Mouse (Mus musculus) macrophage (primary cell): Measurements from ENCODE around the gene Trim71. TPM values are rescaled to one million over a fixed set of nuclear protein-coding genes. Genes with fewer than 3 reads are reported as not detected.

Experiments used
- H3K27ac ChIP-seq: fragments of 350-480 bp; formaldehyde crosslinking; 2 replicates; pipeline ENCODE4 v1.9.0; 2021
- H3K36me3 ChIP-seq: fragments of 350-480 bp; formaldehyde crosslinking; 2 replicates; pipeline ENCODE4 v1.9.0; 2021; ENCODE audit errors: inconsistent target
- H3K4me3 ChIP-seq: fragments of 350-480 bp; formaldehyde crosslinking; 2 replicates; pipeline ENCODE4 v1.9.0; 2021; ENCODE audit errors: inconsistent target
- H3K79me2 ChIP-seq: fragments of 350-480 bp; formaldehyde crosslinking; 2 replicates; pipeline ENCODE4 v1.9.0; 2021; ENCODE audit errors: inconsistent target
- WGBS: methylation state at CpG from one replicate; pipeline ENCODE4 v1.1.7; 2026; ENCODE audit warnings: inconsistent platforms; ENCODE audit not compliant: missing documents; 5-methylcytosine and 5-hydroxymethylcytosine counted together
- polyA plus RNA-seq: library from polyadenylated mRNA; stranded (reverse); fragments of 250-400 nt; gene quantifications from 3 replicates; pipeline ENCODE4 v1.2.4, GENCODE M21; 2018; ENCODE audit warnings: inconsistent platforms

The Trim71 gene
- polyA plus RNA-seq, 1 experiment from 2014 or later: not detected

- Histone ChIP-seq H3K4me3 (no peak overlapping the region), H3K27ac (no peak overlapping the region), H3K79me2 (no peaks in the 10 kb centered on the region), H3K36me3 (no peaks in the 10 kb centered on the region)
- 26% methylated on average over 15 of the region's 15 CpGs for WGBS
These were observed 64.2 kb downstream of the Trim71 start for GRCm38 (mm10) chr9:114499783-114500515.

- H3K4me3 ChIP-seq: no peak overlapping the region
- H3K36me3 ChIP-seq: no peaks in the 10 kb centered on the region
- no peak overlapping the region for H3K27ac ChIP-seq
- WGBS: 10% methylated on average over 11 of the region's 11 CpGs
- no peaks in the 10 kb centered on the region for H3K79me2 ChIP-seq
These were observed 66.0 kb downstream of the Trim71 start for GRCm38 (mm10) chr9:114498218-114498617.

GRCm38 (mm10) chr9:114496469-114496868, 67.7 kb downstream of the Trim71 start:
- Histone ChIP-seq H3K4me3 (no peak overlapping the region), H3K79me2 (no peaks in the 10 kb centered on the region), H3K27ac (no peak overlapping the region), H3K36me3 (no peaks in the 10 kb centered on the region)
- WGBS: 42% methylated on average over 7 of the region's 7 CpGs

DNA sequence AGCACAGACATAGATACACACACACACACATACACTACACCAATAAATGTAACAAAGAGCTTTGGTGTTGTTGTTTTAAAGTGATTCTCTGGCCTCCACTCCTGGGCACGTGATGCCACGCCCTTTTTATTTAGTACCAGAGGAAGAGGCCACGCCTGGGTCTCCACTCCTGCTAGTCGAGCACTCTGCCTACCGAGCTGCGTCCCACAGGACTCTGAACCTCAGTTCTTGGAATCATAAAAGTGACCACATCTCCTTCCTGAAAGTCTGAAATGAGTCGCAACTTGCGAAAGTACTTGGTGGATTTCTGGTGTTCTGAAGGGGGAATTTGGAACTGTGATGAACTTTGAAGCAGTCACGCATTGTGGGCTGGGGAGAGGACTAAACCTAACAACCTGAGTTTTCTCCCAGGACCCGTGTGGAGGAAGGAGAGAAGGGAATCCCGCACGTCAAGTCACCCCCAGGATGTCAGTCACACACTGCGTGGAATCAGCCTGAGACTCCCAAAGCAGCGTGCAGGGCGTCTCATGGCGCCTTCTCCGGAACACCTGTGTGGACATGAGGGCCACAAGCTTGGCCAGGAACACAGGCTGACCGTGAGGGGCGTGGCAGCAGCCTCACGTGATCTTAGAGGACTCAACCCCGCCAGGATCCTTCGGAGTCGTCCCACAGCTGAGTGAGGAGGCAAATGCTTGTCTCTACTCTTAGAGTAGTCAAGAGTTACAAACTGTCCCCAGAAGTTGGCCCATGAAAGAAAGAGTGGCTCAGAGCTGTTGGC, 76.5 kb downstream of the Trim71 start:
- no peaks in the 10 kb centered on the region for H3K79me2 ChIP-seq
- no peak overlapping the region for H3K27ac ChIP-seq
- no peaks in the 10 kb centered on the region for H3K36me3 ChIP-seq
- WGBS: 72% methylated on average over 23 of the region's 23 CpGs
- H3K4me3 ChIP-seq: no peak overlapping the region

DNA sequence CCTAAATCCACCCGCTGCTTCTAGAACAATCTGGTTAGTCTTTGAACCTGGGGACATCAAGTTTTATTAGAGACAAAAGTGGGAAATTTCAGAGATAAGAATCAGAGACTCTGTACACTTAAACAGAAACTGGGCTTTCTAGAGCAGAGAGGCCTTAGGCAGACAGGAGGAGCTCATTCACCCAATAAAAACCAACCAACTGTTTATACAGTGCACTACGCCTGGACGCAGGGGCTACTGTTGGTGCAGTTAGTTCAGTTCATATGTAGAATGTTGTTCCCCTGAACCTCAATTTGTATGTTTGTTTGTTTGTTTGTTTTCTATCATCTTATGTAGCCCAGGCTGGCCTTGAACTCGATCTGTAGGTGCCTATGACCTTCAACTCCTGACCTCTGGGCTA, 77.4 kb downstream of the Trim71 start:
- Histone ChIP-seq H3K27ac (no peak overlapping the region), H3K36me3 (no peaks in the 10 kb centered on the region), H3K4me3 (no peak overlapping the region), H3K79me2 (no peaks in the 10 kb centered on the region)
- WGBS: 95% methylated on average over 4 of the region's 4 CpGs

DNA sequence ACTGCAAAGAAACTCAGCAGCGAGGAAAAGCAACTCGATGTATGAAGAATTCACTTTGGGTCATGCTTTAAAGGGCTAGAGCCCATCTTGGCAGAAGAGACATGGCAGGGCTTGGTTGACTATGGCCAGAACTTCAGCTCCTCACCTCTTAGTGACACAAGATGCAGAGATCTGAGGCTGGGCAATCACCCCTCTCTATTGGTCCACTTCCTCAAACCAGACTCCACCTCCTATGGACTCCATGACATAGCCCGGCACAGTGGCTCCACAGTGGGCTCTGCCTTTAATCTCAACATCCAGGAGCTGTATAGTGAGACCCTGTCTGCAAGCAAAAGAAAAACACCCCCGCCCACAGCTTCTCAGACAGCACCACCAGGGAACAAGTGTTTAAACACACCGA, 79.4 kb downstream of the Trim71 start:
- Histone ChIP-seq H3K27ac (no peak overlapping the region), H3K36me3 (no peaks in the 10 kb centered on the region), H3K4me3 (no peak overlapping the region), H3K79me2 (no peaks in the 10 kb centered on the region)
- WGBS: 83% methylated on average over 5 of the region's 5 CpGs

- H3K36me3 ChIP-seq: no peaks in the 10 kb centered on the region
- no peak overlapping the region for H3K4me3 ChIP-seq
- no peaks in the 10 kb centered on the region for H3K79me2 ChIP-seq
- no peak overlapping the region for H3K27ac ChIP-seq
- 84% methylated on average over 3 of the region's 3 CpGs for WGBS
These were observed 83.2 kb downstream of the Trim71 start for GRCm38 (mm10) chr9:114480940-114481339.

DNA sequence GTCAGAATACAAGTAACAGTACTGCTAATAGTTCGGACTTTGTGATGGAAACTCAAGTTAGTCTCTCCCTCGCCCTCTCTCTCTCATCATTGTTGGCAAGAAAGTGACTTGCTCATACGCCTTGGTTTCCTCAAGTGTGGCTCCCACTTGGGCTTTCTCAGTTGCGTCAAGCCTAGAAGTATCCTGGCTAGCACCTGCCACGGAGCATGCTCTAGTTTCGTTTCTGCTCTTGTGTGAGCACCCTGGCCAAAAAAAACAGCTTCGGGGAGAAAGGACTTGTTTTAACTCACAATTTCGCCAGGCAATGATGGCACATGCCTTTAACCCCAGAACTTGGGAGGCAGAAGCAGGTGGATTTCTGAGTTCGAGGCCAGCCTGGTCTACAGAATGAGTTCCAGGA, 87.2 kb downstream of the Trim71 start:
- no peaks in the 10 kb centered on the region for H3K79me2 ChIP-seq
- 94% methylated on average over 9 of the region's 9 CpGs for WGBS
- H3K4me3 ChIP-seq: no peak overlapping the region
- H3K36me3 ChIP-seq: no peaks in the 10 kb centered on the region; the same call in 1 of the 2 replicates
- no peak overlapping the region for H3K27ac ChIP-seq

GRCm38 (mm10) chr9:114471892-114472291, 92.3 kb downstream of the Trim71 start:
- WGBS: 94% methylated on average over 7 of the region's 7 CpGs
- no peaks in the 10 kb centered on the region for H3K79me2 ChIP-seq
- no peak overlapping the region for H3K27ac ChIP-seq
- peaks cover 8% of the 10 kb centered on the region; the same call in 1 of the 2 replicates for H3K36me3 ChIP-seq
- no peak overlapping the region for H3K4me3 ChIP-seq

DNA sequence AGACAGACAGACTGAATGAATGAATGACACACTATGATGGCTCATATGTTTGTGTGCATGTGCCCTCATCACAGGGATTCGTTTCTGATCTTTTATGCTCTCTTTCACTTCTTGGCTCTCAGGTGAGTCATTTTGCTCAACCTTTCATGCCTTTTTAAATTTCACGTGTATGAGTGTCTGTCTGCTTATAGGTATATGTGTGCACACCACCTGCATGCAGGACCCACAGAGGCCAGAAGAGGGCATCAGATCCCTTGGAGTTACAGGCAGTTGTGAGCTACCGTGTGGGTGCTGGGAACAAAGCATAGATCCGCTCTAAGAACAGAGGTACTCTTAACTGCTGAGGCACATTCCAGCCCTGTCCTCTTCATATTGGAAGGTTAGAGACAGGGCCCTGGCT, 95.5 kb downstream of the Trim71 start:
- no peak overlapping the region for H3K4me3 ChIP-seq
- no peak overlapping the region for H3K27ac ChIP-seq
- no peaks in the 10 kb centered on the region for H3K79me2 ChIP-seq
- peaks cover 37% of the 10 kb centered on the region for H3K36me3 ChIP-seq
- 94% methylated on average over 4 of the region's 4 CpGs for WGBS

- H3K79me2 ChIP-seq: no peaks in the 10 kb centered on the region
- no peak overlapping the region for H3K4me3 ChIP-seq
- H3K27ac ChIP-seq: no peak overlapping the region
- 99% methylated on average over 5 of the region's 5 CpGs for WGBS
- H3K36me3 ChIP-seq: peaks cover 41% of the 10 kb centered on the region
These were observed 96.0 kb downstream of the Trim71 start for GRCm38 (mm10) chr9:114468217-114468616.

- Histone ChIP-seq H3K27ac (no peak overlapping the region), H3K79me2 (no peaks in the 10 kb centered on the region), H3K4me3 (no peak overlapping the region), H3K36me3 (peaks cover 41% of the 10 kb centered on the region)
- 98% methylated on average over 7 of the region's 7 CpGs for WGBS
These were observed 97.3 kb downstream of the Trim71 start for GRCm38 (mm10) chr9:114466871-114467270.

GRCm38 (mm10) chr9:114465442-114465841, 98.7 kb downstream of the Trim71 start:
- H3K36me3 ChIP-seq: peaks cover 55% of the 10 kb centered on the region
- no peaks in the 10 kb centered on the region for H3K79me2 ChIP-seq
- H3K27ac ChIP-seq: no peak overlapping the region
- no peak overlapping the region for H3K4me3 ChIP-seq
- WGBS: 62% methylated on average over 6 of the region's 6 CpGs

DNA sequence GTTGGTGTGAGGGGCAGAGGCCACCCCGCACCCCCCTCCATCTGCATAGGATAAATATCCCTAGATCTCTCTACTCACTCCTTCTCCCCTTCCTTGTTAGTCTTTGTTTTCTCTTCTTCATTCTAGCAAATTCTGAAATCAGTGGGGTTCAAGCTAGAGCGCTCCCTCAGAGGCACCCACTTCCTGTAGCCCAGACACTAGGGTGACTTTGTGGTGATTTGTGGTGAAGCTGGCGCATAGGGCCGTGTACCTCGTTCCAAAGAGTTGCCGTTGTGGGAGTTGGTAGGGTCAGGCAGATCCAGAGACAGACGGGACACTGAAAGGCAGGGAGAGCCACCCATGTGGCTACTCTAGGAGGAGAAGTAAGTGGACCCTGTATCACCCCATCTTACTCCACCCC, 101.6 kb downstream of the Trim71 start:
- H3K27ac ChIP-seq: no peak overlapping the region
- no peaks in the 10 kb centered on the region for H3K79me2 ChIP-seq
- H3K36me3 ChIP-seq: peaks cover 73% of the 10 kb centered on the region
- H3K4me3 ChIP-seq: no peak overlapping the region
- 78% methylated on average over 7 of the region's 7 CpGs for WGBS

GRCm38 (mm10) chr9:114458436-114458835, 105.7 kb downstream of the Trim71 start:
- peaks cover 53% of the 10 kb centered on the region for H3K36me3 ChIP-seq

More at GRCm38 (mm10) chr9:114458436-114458835, 105.7 kb downstream of the Trim71 start:
- H3K4me3 ChIP-seq: no peak overlapping the region
- 89% methylated on average over 3 of the region's 3 CpGs for whole genome bisulfite sequencing
- no peaks in the 10 kb centered on the region for H3K79me2 ChIP-seq
- H3K27ac ChIP-seq: no peak overlapping the region
